Mouse (Mus musculus) yolk sac, embryonic 10.5 days (tissue): ENCODE measurements at regions not wholly inside any gene's neighbourhood (a gene's known extent, or its start where the extent isn't known, plus 50 kb on each side); places are given as distances from the start of the nearest gene placed in this dataset.
"Not testable (repeated sequence)": the region's sequence is repeated elsewhere in the genome, so short reads cannot be mapped to it uniquely, and the experiment has no call there.

Experiments
- DNase-seq: peaks from one replicate; pipeline ENCODE4 v3.0.0-alpha.2; 2017; ENCODE audit warnings: low spot score

DNA sequence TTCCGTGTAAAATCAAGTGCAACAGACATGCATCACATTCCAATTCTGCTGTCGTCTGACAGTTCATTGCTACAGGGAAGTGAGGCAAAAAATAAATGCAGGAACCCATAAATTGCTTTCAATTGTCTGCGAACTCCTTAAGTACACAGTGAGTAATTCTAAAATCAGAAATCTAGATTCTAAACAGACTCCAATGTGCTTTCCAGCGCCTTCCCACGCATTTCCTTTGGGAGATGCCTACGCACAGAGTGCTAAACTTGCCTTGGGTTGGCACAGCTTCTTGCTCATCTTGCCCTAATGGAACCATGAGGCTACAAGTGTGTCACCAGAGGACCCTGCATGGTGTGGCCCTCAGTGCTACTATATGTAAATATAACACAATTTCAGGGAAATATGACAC, 212.6 kb downstream of the Samd5 start:
- DNase-seq = no peak

DNA sequence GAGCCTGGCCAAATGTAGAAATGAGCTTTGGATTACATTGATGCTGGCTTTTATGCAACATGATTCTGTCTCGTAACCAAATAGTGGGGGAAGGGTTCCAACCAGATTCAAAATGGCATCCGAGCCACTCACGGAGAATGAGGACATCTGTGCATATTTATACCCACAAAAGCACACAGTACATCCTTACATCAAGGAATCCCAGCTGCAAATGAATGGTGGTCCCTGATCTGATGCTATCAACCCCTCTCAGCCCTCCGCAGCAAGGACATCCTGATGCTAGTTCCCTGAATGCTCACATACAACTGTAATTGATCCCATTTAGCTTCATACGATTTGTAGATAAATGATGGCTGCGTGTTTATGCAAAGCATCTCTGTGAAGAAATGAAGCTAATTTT, 215.9 kb downstream of the Samd5 start:
- no peak for DNase-seq

DNA sequence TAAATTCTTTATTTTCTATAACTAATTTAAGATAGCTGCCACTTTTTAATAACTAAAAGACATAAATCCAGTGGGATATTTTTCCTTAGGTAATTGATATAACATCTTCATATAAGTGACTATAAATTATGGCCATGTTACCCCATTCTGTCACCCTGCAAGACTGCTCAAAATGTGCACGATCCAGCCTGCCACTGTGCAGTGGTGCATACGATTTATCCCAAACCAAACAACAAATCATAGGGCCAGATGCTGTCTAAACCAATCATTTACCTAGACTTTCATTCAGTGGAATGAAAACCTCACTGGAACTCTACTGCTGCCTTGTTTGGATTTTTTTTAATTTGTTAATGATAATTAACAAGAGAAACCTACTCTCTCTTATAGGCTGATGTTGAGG, 216.5 kb downstream of the Samd5 start:
- no peak for DNase-seq

DNA sequence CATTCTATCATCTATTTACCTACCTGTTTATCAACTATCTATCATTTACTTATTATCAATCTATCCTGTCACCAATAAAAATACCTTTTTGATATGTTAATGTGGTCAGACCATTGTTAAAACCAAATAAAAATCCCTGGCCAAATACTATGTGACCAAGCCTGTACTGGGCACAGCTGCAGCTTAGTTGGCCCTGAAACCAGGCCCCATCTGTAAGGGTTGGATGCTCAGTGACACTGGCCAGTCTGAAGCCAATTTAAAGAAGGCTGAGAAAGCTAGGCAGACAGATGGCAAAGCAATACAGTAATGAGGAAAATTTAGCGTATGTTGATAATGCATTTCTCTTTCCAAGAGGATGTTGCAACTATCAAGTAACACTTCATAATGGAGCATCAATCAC, 217.8 kb downstream of the Samd5 start:
- DNase-seq = no peak

DNA sequence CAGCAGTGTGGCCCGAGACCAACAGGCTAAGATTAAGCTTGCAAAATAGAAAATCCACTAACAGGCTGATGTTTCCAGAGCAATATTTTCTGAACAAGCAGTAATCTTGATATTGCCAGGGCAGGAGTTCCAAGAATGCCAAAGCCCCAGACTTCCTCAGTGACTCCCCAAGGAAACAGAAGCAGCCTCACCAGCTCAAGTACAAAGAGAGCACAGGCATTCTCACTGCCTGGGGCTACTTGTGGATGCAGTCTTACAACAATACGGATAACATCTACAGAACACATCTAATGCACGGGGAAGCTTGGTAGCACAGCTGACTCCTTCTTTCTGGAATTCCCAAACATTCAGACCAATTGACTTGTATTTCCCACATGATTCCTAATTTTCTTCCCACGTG, 235.9 kb downstream of the Samd5 start:
- no peak for DNase-seq

DNA sequence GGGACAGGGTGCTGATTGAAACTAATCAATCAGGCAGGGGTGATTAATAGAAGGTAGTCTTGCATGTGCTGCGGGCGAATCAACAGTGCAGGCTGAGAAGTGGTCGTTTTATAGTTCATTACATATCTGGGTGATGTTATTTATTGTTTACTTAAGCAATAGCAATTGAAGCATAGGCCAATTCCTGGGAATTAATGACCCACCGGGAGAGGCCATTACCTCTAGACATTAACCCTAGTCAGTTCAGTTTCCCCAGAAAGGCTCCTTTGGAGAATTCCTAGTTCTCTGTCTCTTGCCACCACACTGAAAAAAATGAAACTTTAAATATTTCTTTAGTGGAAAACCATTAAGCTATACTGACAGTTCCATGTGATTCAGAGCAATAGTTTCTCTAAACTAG, 236.6 kb downstream of the Samd5 start:
- no peak for DNase-seq

DNA sequence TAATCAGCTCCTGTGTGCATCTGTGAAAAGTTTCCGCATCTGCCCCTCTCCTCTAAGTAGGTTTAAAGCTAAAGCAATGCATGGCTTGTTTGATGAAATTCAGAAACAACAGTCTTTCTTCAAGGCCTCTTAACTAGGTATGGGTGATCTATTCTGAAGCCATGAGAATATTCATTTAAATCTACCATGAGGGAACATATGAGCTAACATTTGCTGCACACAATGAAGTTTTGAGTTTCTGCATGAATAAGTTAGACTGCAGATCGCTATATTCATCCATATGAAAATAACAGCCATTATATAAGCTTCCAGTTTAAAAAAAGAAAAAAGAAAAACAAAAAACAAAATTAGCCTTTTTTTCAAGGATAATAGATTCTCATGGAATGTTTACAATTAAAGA, 245.9 kb downstream of the Samd5 start:
- DNase-seq = no peak

DNA sequence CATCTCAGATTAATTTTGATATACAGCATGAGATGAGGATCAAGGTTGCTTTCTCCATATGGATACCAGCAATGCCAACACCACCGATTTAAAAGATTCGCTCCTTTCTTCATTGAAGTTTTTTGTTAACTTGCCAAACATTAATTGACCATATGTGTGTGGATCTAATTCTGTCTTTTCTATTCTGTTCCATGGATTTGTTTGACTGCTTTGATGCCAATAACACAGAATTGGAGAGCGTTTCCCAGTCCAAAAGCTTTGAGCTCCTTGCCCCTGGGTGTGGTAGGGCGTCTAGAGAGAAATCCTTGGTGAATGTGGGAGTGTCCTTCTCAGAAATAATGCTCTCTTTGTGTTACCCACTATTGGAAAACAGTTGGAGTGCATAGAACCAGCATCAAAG, 254.3 kb downstream of the Samd5 start:
- DNase-seq = no peak

DNA sequence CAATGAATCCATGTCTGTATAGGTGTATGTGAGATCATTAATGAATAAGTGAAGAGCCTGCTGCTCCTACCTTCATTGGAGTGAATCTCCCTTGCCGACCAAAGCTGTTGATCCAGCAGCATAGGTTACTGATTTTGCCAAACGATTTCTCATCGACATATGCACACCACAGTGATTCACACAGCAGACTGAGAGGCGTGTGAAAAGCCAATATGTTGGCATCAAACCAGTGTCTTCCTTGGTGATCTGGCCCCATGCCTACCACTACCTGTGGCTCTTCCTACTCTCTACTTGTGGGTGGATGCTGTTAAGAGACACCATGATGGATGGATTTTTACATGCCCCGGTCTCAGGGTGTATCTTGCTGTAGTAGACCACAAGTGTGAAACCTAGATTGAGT, 258.3 kb downstream of the Samd5 start:
- no peak for DNase-seq

DNA sequence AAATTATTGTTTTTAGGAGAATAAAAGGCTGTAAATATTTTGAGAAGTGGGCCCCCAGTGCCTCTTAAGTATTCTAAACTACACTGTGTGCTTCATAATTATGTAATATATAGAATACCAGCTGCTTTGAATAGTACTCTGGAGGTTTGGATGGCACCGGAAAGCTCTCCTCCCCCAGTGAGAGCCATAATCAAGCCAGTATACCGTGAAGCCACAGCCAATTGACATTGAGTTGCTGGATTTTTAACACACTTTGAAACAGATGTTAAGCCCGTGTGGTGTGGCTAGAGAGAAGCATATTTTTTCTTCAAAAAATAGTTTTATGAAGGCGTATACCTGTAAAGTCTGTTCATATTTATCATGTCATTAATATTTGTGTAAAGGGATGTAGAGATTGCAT, 268.9 kb downstream of the Samd5 start:
- no peak for DNase-seq

DNA sequence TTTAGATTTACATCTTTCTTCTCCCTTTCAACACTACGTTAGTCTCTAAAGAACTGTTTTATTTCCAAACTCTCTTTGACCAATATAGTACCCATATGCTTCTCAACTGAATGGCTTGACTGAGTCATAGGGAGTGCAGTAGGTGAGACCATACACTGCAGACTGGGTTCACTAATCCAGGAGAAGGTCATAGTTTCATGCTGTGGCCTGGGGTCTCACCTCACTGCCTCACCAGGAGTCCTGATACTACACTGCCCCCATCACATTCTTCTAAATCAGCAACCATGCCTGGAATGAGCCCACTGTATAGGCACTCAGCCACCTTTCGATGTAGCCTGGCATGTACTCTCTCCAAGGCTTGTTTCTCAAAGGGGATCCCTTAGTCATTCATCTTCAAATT, 269.6 kb downstream of the Samd5 start:
- no peak for DNase-seq

DNA sequence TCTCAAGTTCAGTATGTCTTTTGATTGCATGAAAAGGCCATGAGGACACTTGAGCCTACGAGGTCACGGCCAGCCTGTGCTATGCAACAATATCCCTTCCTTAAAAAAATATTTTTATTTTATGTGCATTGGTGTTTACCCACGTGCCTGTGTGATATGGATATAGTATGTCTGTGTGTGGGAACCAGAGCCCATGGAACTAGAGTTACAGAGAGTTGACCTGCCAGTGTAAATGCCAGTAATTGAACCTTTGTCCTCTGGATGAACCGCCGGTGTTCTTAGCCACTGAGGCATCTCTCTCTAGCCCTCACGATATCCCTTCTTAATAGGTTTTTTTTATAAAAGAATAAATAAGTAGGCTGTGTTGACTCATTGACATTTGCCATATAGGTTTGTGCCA, 270.0 kb downstream of the Samd5 start:
- no peak for DNase-seq

DNA sequence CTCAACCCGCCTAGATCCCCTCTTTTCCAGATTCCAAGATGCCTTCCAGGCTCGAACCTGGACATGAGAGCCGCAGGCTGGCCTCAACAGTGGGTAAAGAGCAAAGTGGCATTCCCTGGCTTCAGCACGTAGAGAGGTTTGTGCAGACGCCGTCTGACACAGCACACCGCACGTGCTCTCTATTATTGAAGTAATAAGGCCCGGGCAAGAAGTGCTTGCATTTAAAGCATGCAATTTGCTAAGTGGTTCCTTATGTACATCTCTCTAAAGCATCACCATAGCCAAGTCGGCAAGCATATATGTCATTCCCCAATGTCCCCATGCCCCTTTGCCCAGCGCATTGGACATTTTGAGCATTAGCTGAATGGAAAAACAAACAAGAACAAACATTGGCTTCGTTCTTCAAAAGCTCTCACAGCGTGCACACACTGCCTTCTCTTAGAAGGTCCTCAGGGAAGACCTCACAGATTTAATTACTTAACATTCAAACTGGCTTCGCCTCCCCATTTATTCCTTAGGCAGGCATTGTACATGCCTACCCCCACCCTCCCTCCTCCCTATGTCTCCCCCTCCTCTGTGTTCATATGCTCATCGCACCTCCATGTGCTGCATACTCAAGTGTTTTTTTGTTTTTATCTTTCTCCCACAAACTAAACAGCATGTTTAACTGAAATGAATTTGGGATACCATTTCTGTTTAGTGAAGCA, 273.9 kb downstream of the Samd5 start:
- DNase-seq = no peak

DNA sequence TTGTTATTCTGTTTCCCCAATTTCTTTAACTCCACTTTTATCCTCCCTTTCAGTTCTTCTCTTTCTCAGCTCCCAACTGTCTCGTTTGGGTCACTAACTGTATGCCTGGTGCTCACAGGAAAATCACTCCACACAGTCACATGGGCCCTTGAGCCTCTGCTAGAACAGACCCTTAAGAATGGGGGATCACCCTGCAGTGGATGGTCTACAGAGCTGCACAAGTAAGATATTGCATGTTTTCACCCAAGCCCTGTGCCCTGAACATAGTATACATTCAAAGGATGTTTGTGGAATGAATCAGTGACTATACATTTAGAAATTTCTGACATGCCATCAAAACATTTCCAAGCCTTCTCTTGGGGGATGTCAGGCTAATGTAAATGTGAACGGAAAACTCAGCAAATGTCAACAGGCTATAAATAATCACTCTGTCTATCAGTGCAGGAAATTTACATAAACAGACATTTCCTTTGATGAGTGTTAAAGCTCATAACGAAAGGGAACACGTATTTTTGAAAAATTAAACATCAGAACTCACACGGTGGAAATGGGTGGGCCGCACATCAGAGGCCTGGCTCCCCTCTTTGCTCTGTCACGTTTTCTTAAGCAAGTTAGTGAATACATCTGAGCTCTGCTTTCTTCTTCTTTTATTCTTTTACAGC, 297.4 kb downstream of the Samd5 start:
- peak; percentile 30 for DNase-seq

DNA sequence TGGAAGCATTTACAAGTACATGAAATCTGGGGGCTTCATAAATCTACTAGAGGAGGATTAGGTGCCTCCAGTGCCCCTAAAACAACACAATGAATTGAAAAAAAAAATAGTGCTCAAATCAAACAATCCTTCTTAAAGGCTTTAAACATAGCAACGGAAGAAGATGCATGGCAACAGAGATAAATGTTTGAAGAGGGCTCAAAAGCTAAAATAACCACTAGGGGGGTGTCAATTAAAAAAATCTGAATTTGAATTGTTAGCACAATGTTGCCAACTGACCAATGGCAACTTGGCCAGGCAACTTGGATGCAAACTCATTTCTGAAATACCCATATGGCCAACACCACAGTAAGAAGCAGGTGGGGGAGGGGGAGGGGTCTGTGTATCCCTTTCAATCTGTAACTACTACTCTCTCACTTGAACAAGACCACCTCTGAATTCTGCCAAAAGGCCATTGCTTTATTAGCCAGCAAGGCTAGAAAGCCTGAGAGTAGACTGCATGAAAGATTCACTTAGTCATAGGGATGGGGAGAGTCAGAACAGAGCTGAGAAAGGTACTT, 312.6 kb downstream of the Samd5 start:
- no peak for DNase-seq

DNA sequence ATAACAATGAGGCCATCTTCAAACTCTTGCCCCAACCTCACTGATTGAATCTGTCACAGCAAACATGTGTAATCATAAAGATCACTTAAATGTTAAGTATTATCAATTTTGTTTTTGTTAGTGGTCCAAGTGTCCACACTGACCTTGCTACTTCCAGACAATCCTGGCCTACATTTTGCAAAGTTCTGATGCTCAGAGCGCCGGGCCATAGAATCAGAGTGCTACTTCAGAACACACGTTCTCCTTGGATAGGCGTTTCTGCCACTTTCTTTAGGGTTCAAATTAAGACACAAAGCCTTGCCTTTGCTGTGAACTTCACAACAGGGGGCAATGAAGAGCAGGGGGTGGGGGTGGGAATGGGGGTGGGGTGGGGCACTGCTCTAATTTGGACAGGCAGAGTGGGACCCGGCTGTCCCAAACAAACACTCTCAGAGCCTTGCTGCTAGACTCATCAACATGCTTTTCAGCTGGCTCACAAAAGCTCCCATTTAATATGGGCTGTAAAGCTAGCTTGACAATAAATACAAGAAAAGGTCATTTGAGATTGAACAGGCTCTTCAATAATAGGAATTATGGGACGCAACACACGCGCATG, 336.7 kb downstream of the Samd5 start:
- DNase-seq = no peak

DNA sequence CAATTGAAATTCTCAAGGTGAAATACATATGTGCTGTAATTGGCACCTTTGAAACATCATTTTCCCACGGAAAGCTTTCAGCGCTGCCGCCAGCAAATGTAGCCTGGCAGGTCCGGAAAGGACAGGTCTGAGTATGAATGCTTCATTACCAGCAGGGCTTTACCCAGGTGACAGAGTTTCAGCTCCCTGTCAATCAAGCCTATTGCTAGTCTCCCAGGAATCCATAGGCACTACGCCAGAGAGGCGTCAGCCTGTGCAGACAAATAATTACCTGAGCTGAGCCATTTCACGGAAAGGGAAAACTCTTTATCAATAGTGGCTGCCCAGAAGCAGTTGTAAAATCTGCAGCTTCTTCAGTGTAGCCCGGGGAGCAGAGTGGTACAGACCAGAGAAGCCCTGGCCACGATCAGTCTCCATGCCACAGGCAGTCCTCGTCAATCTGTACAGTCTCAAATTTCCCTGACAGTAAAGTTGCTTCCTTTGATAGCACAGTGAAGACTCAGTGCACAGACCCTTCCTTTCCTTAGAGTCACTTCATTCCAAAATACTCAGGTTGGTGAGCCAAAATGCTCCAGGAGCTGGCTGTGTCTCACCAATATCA, 340.7 kb downstream of the Samd5 start:
- DNase-seq = no peak

DNA sequence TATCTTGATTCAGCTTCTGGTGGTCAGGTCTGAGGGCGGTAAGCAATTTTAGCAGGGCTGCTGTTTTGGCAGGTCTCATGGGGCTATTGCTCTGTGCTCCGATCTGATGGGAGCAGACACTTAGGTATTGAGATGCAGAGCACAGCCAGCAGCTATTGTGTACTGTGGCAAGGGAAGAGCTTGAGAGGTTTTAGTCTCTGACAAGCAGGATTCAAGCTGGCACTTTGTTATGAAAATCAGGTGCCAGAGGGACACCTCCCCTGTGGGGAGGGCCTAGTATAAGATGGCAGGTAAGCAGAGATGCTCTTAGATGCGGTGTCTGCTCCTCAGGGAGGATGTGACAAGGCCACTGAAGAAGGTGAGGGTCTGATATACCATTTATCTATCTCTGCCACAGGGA, 343.3 kb downstream of the Samd5 start:
- DNase-seq = no peak

DNA sequence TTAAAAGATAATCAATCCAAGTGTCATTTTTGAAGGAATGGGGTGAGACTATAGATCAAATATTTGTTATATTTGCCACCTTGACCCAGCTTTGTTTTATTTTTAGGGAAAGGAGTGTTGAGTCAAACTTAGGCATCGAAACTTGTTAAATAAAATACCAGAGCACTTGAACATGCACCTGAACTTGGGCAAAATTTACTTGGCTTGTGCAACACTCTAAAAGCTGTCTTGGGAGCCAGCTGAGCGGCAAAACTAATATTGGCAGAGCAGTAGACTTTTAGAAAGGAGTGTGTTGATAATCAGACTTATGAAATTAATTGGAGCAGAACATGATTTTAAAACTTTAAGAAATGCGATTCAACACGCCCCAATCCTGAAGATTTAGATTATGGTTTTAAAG, 346.7 kb downstream of the Samd5 start:
- no peak for DNase-seq

DNA sequence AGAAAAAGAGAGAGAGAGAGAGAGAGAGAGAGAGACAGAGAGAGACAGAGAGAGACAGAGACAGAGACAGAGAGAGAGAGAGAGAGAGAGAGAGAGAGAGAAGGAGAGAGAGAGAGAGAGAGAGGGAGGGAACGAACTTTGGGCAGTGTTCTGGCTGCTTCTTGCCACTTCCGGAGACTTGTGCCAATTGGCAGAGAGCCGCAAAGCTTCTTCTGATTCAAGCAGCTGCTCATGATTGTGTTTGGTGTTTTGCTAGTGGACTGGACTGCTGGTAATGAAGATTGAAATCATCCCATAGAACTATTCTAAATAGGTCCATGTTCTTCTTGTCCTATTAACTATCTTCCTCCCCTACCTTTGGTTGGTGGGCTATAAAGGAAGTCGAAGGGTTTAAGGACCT, 347.1 kb downstream of the Samd5 start:
- not testable (repeated sequence) for DNase-seq

DNA sequence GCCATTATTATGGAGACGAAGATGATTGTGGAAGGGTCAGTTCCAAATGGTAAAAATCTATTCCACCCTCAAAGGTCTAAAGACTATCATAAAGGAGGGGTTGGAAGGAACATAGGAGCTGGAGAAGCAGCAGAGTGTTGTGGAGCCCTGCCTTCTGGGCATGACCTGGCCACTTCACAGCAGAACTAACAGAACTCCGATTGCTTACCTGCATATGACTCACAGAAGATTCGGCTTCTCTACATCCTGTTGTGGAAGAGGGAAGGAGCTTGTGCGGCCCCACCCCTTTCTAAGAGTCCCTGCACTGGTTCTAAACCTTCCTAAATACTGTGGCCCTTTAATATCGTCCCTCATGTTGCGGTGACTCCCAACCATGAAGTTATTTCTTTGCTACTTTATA, 362.7 kb downstream of the Samd5 start:
- DNase-seq = no peak

DNA sequence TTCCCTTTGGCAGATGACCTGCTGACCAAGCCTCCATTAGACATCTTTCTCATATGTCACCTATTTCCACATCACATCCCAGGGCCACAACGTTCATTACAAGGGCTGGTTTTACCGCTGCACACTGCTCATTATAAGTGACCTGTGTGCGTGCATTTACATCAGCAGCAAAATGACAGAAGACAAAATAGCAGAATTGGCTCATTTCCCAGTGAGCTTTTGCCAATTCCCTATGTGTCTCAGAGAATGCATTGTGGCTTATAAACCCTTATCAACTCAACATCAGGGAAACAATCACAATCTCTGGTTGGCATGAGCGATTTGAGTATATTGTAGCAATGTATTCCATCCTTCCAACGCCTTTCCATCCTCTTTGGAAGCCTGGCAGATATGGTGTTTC, 364.7 kb downstream of the Samd5 start:
- DNase-seq = no peak

DNA sequence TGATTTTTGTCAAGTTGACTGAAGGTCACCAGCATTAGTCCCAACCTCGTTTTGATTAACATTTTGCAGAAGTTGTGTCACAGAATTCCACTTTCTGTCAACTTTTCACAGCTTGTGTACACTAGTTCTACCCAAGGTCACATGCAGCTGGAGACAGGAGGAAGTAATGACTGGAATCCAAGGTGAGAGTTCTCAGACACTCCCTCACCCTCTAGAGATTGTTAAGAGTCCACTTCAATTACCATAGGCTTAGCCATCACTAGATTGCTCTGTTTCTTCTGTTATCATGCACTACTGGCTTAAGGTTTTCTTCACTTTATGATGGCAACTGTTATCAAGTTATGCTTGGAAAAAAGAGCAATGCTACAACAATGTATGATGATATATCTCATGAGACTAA, 379.0 kb downstream of the Samd5 start:
- no peak for DNase-seq
